Mouse (Mus musculus): ENCODE measurements around the gene Smco3. TPM values are rescaled to one million over a fixed set of nuclear protein-coding genes. Genes with fewer than 3 reads are reported as not detected.
A peak's percentile ranks its signal among the peaks of the same experiment; 100 is the strongest.
"Not testable (repeated sequence)": the region's sequence is repeated elsewhere in the genome, so short reads cannot be mapped to it uniquely, and the experiment has no call there.

Gene Smco3
- polyA plus RNA-seq, 1 experiment from 2014 or later: not detected

GRCm38 (mm10) chr6:136806819-136807218 lies 28.4 kb downstream of the Smco3 start:
- H3K4me2 ChIP-seq (ENCODE audit: low read depth, low read length): no peak overlapping the region
- H3K27me3 ChIP-seq (ENCODE audit: control insufficient read depth, insufficient read depth, low read length): no peaks in the 10 kb centered on the region
- peaks cover under 1% of the 10 kb centered on the region; the same call in 1 of the 2 replicates for H3K36me3 ChIP-seq (ENCODE audit: control insufficient read depth, insufficient read depth)
- H3K27ac ChIP-seq (ENCODE audit: low read length): no peak overlapping the region
- no peak overlapping the region for H3K4me3 ChIP-seq (ENCODE audit: low read length)
- WGBS: 76% methylated on average over 5 of the region's 5 CpGs
- peaks cover 25% of the 10 kb centered on the region for H3K4me1 ChIP-seq (ENCODE audit: control insufficient read depth, insufficient read depth, low read length)
- H3K9me3 ChIP-seq (replicated peaks; ENCODE audit: control insufficient read depth, low read length): no peaks in the 10 kb centered on the region
- ATAC-seq (replicated peaks; ENCODE audit: extremely low read depth, insufficient read depth, low FRiP score): no peak
- H3K9ac ChIP-seq (ENCODE audit: low read length): no peak overlapping the region

GRCm38 (mm10) chr6:136805409-136805775 lies 29.9 kb downstream of the Smco3 start:
- peaks cover 25% of the 10 kb centered on the region for H3K4me1 ChIP-seq (ENCODE audit: control insufficient read depth, insufficient read depth, low read length)
- no peaks in the 10 kb centered on the region for H3K36me3 ChIP-seq (ENCODE audit: control insufficient read depth, insufficient read depth)
- no peak overlapping the region for H3K4me3 ChIP-seq (ENCODE audit: low read length)
- WGBS: 81% methylated on average over 1 of the region's 1 CpGs
- H3K27me3 ChIP-seq (ENCODE audit: control insufficient read depth, insufficient read depth, low read length): no peaks in the 10 kb centered on the region
- H3K9ac ChIP-seq (ENCODE audit: low read length): no peak overlapping the region
- H3K27ac ChIP-seq (ENCODE audit: low read length): no peak overlapping the region
- no peak for ATAC-seq (replicated peaks; ENCODE audit: extremely low read depth, insufficient read depth, low FRiP score)
- no peaks in the 10 kb centered on the region for H3K9me3 ChIP-seq (replicated peaks; ENCODE audit: control insufficient read depth, low read length)
- no peak overlapping the region for H3K4me2 ChIP-seq (ENCODE audit: low read depth, low read length)

GRCm38 (mm10) chr6:136804705-136805408 lies 30.4 kb downstream of the Smco3 start:
- H3K9ac ChIP-seq (ENCODE audit: low read length): peak overlapping the region; percentile 66
- WGBS: 27% methylated on average over 9 of the region's 9 CpGs
- H3K27me3 ChIP-seq (ENCODE audit: control insufficient read depth, insufficient read depth, low read length): no peaks in the 10 kb centered on the region
- H3K36me3 ChIP-seq (ENCODE audit: control insufficient read depth, insufficient read depth): no peaks in the 10 kb centered on the region
- peak overlapping the region; percentile 100 for H3K27ac ChIP-seq (ENCODE audit: low read length)
- peak overlapping the region; percentile 92 for H3K4me2 ChIP-seq (ENCODE audit: low read depth, low read length)
- H3K4me3 ChIP-seq (ENCODE audit: low read length): peak overlapping the region; percentile 82
- H3K4me1 ChIP-seq (ENCODE audit: control insufficient read depth, insufficient read depth, low read length): peaks cover 24% of the 10 kb centered on the region
- H3K9me3 ChIP-seq (replicated peaks; ENCODE audit: control insufficient read depth, low read length): no peaks in the 10 kb centered on the region
- ATAC-seq (replicated peaks; ENCODE audit: extremely low read depth, insufficient read depth, low FRiP score): no peak

- under 1% methylated on average over 50 of the region's 50 CpGs for WGBS
- H3K4me1 ChIP-seq (ENCODE audit: control insufficient read depth, insufficient read depth, low read length): peaks cover 16% of the 10 kb centered on the region
- H3K36me3 ChIP-seq (ENCODE audit: control insufficient read depth, insufficient read depth): no peaks in the 10 kb centered on the region
- H3K9ac ChIP-seq (ENCODE audit: low read length): peak within 1 kb of the TSS; percentile 96
- ATAC-seq (replicated peaks; ENCODE audit: extremely low read depth, insufficient read depth, low FRiP score): peak; percentile 74
- H3K27me3 ChIP-seq (ENCODE audit: control insufficient read depth, insufficient read depth, low read length): no peaks in the 10 kb centered on the region
- peak within 1 kb of the TSS; percentile 100 for H3K27ac ChIP-seq (ENCODE audit: low read length)
- H3K9me3 ChIP-seq (replicated peaks; ENCODE audit: control insufficient read depth, low read length): no peaks in the 10 kb centered on the region
- H3K4me3 ChIP-seq (ENCODE audit: low read length): peak within 1 kb of the TSS; percentile 82
- peak within 1 kb of the TSS; percentile 92 for H3K4me2 ChIP-seq (ENCODE audit: low read depth, low read length)
Measured at GRCm38 (mm10) chr6:136803739-136804633, 31.3 kb downstream of the Smco3 start, which contains the start of gene Hist4h4. Gene Hist4h4, minus strand, starts transcription at chr6:136804415.

GRCm38 (mm10) chr6:136803093-136803738 lies 32.0 kb downstream of the Smco3 start:
- no peaks in the 10 kb centered on the region for H3K9me3 ChIP-seq (replicated peaks; ENCODE audit: control insufficient read depth, low read length)
- H3K9ac ChIP-seq (ENCODE audit: low read length): peak overlapping the region; percentile 96
- H3K27ac ChIP-seq (ENCODE audit: low read length): peak overlapping the region; percentile 100
- peak overlapping the region; percentile 82 for H3K4me3 ChIP-seq (ENCODE audit: low read length)
- 9% methylated on average over 12 of the region's 12 CpGs for WGBS
- H3K4me1 ChIP-seq (ENCODE audit: control insufficient read depth, insufficient read depth, low read length): peaks cover 12% of the 10 kb centered on the region
- H3K4me2 ChIP-seq (ENCODE audit: low read depth, low read length): peak overlapping the region; percentile 92
- H3K27me3 ChIP-seq (ENCODE audit: control insufficient read depth, insufficient read depth, low read length): no peaks in the 10 kb centered on the region
- no peak for ATAC-seq (replicated peaks; ENCODE audit: extremely low read depth, insufficient read depth, low FRiP score)
- H3K36me3 ChIP-seq (ENCODE audit: control insufficient read depth, insufficient read depth): no peaks in the 10 kb centered on the region

GRCm38 (mm10) chr6:136801274-136801673 lies 34.0 kb downstream of the Smco3 start:
- no peak overlapping the region for H3K27ac ChIP-seq (ENCODE audit: low read length)
- H3K27me3 ChIP-seq (ENCODE audit: control insufficient read depth, insufficient read depth, low read length): no peaks in the 10 kb centered on the region
- H3K36me3 ChIP-seq (ENCODE audit: control insufficient read depth, insufficient read depth): no peaks in the 10 kb centered on the region
- ATAC-seq (replicated peaks; ENCODE audit: extremely low read depth, insufficient read depth, low FRiP score): no peak
- no peak overlapping the region for H3K4me2 ChIP-seq (ENCODE audit: low read depth, low read length)
- peaks cover 10% of the 10 kb centered on the region for H3K4me1 ChIP-seq (ENCODE audit: control insufficient read depth, insufficient read depth, low read length)
- no peaks in the 10 kb centered on the region for H3K9me3 ChIP-seq (replicated peaks; ENCODE audit: control insufficient read depth, low read length)
- 71% methylated on average over 6 of the region's 6 CpGs for WGBS
- no peak overlapping the region for H3K4me3 ChIP-seq (ENCODE audit: low read length)
- H3K9ac ChIP-seq (ENCODE audit: low read length): no peak overlapping the region

- WGBS: 87% methylated on average over 8 of the region's 8 CpGs
- Histone ChIP-seq H3K36me3 (ENCODE audit: control insufficient read depth, insufficient read depth) (no peaks in the 10 kb centered on the region), H3K4me3 (ENCODE audit: low read length) (no peak overlapping the region), H3K9me3 (replicated peaks; ENCODE audit: control insufficient read depth, low read length) (no peaks in the 10 kb centered on the region), H3K4me2 (ENCODE audit: low read depth, low read length) (no peak overlapping the region), H3K27me3 (ENCODE audit: control insufficient read depth, insufficient read depth, low read length) (no peaks in the 10 kb centered on the region), H3K9ac (ENCODE audit: low read length) (no peak overlapping the region), H3K4me1 (ENCODE audit: control insufficient read depth, insufficient read depth, low read length) (peaks cover 10% of the 10 kb centered on the region), H3K27ac (ENCODE audit: low read length) (no peak overlapping the region)
- no peak for ATAC-seq (replicated peaks; ENCODE audit: extremely low read depth, insufficient read depth, low FRiP score)
Measured at GRCm38 (mm10) chr6:136800710-136801109, 34.5 kb downstream of the Smco3 start.

- not testable (repeated sequence) for H3K4me2 ChIP-seq (ENCODE audit: low read depth, low read length); H3K36me3 ChIP-seq (ENCODE audit: control insufficient read depth, insufficient read depth); H3K27me3 ChIP-seq (ENCODE audit: control insufficient read depth, insufficient read depth, low read length); H3K9me3 ChIP-seq (replicated peaks; ENCODE audit: control insufficient read depth, low read length); H3K9ac ChIP-seq (ENCODE audit: low read length); ATAC-seq (replicated peaks; ENCODE audit: extremely low read depth, insufficient read depth, low FRiP score); H3K27ac ChIP-seq (ENCODE audit: low read length); H3K4me1 ChIP-seq (ENCODE audit: control insufficient read depth, insufficient read depth, low read length); H3K4me3 ChIP-seq (ENCODE audit: low read length)
- 75% methylated on average over 3 of the region's 3 CpGs for WGBS
Measured at GRCm38 (mm10) chr6:136797874-136798693, 37.2 kb downstream of the Smco3 start.

All from heart, embryonic 16.5 days (tissue).